Mouse (Mus musculus) hematopoietic stem cell, adult 5-6 weeks (primary cell): Measurements from ENCODE around the gene Gart. TPM values are rescaled to one million over a fixed set of nuclear protein-coding genes. Genes with fewer than 3 reads are reported as not detected.

ENCODE experiments used
- ATAC-seq, 2 experiments: fragments of 125-278 bp in 1 of 2; replicated peaks in 1 of 2; 2 replicates each; pipeline ENCODE4 v1.8.0; 2016 to 2017; ENCODE audit warnings: inconsistent platforms in 2 of 2, mild to moderate bottlenecking in 2 of 2, moderate number of reproducible peaks in 2 of 2, low read depth in 1 of 2, moderate TSS enrichment in 1 of 2; ENCODE audit not compliant: low FRiP score in 2 of 2, poor library complexity in 2 of 2, severe bottlenecking in 2 of 2, insufficient read depth in 1 of 2, low TSS enrichment in 1 of 2
- total RNA-seq: library from RNA; stranded (forward); fragments of 172-1452, 232-1000 nt; gene quantifications from 2 replicates; pipeline ENCODE4 v1.2.3, GENCODE M21; 2017

Gart gene
- total RNA-seq: 193 and 440 TPM in 2 replicates

- peak; percentile 70 to 84 for ATAC-seq
Measured at GRCm38 (mm10) chr16:91646681-91647419, at the start of gene Gart. Gene Gart (minus strand): TSS chr16:91646952.

- ATAC-seq: peak in 1 of 2 experiments; percentile 49; a peak in 3 of 4 replicates
Measured at GRCm38 (mm10) chr16:91695108-91695755, 48.5 kb upstream of the Gart start.

DNA sequence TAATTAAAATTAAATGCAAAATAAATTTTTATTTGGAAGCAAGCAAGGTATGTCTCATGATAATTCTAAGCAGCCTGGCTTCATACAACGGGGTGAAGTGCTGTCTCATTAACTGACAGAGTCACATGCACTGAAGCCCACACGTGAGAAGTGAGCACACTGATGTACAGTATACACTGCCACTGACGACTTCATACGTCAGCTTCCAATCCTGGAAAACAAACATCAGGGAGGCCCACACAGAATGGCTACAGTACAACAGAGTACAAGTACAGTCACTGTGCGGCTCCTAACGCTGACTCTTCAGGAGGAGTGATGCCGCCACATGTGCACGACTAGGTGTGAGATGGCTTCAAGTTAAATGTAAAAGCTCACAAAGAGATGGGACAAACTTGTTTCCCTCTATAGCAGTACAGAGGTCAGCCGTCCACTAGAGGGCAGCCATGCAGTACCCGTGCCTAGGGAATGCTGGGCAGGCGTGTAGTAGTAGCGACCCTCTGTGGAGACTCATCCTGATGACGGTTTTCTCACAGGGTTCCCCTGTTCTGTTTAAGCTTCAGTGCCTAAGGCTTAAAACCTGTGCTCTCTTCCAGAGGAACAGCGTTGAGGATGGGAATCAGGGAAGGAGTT is 47.8 kb upstream of the Gart start:
- peak; percentile 88 to 92 for ATAC-seq

DNA sequence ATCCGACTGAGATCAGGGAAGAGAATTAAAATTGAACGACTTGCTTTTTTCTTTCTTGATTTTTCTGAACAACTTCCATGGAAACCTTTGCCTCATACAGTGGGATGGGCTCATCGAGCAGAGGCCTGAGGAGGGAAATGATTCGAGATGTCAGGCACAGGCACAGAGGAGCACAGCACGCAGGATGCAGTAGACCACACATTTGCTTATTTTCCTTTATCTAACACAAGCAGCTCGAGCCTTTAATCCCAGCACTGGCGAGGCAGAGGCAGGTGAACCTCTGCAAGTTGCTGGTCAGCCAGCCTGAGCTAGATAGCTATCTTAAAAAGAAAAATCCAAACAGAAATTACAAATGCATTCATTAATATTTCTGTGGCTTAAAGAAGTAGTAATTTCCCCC is 43.0 kb upstream of the Gart start:
- no peak for ATAC-seq

- peak; percentile 77 to 83 for ATAC-seq
Measured at GRCm38 (mm10) chr16:91688619-91689334, 42.0 kb upstream of the Gart start, which contains the start of gene Donson. Gene Donson (minus strand): TSS chr16:91688770.

- no peak for ATAC-seq
Measured at GRCm38 (mm10) chr16:91688023-91688618, 41.4 kb upstream of the Gart start.

DNA sequence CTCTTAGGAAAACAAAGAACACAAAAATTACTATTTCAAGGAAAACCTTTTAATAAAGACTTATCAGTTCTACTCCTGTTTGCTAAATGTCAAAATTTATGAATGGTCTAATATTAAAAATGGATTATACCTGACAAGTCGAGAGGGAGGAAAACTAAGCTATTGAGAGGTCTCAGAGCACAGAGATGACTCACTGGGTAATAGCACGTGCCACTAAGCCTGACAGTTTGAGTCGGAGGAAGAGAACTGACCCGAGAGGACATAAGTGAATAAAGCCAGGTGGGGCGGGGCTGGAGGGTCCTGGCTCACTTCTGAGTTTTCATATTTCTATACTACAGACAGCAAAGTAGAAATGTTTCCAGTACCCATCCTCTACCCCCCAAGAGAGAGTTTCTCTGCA is 39.6 kb upstream of the Gart start:
- ATAC-seq: no peak

DNA sequence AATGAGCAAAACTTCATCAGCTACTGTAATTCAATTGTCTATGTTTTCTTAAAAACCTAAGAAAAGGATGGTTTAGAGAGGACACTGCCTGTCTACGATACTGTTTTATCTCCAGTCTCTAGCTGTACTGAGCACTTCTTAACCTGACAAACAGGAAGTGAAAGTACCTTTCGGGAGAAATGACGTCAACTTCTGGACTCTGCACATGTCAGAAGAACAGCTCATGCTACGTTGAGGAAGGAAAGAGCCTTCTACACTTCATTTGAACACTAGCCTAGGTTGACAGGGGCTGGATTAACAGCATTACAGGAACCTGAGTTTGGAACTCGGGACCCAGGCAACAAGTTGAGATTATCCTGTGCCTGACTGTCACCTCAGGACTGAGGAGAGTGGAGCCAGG is 38.8 kb upstream of the Gart start:
- ATAC-seq: peak; percentile 8 to 44; a peak in 1 of 4 replicates

DNA sequence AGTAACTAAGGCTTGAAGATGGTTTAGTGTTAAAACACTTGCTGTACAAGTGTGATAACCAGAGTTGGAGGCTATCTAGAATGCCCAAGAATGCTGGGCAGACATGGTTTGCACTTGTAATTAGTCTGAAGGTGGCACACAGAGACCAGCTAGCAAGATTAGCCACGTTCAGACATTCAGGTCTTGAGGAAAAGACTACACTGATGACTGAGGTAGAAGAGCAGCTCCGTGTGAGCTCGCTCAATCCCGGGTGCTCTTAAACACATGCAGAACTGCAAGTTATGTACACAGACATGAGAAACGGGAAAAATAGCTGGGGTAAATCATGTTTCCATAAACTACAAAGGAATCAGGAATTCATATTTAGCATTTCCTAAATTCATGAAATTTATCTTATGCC is 33.9 kb upstream of the Gart start:
- no peak for ATAC-seq

DNA sequence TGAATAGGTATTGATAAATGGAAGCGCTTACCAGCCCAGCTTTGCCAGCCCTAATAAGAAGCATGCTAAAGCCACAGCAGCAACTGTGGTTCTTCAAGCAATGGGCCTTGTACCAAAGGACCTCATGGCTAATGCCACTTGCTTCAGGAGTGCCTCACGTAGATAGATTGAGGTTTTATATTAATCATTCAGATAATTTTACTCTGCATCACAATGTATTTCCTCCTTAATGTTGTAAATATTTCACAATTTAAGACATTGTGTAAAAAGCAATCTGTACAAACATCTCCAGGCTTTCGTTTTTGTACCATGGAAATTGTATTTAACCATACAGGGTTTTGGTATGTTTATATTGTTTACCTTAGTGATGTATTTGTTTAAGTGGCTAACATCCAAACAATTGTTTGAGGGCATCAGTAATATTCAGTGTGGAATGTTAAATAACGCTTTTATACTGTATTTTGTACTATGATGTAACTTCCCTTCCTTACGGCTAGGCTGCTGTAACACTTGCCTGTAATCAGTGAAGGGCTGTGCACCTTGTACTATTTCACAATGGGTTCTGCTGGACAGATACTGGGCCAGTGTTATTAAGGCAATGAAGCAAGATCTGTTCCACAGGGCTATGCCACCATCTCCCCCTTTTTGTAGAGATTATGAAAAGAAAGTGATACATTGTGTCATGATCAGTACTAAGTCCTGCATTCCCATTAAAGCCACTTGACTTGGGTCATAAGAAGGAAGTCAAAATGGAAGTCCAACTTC is 31.6 kb upstream of the Gart start:
- ATAC-seq: peak in 1 of 2 experiments; percentile 79; a peak in 2 of 4 replicates

DNA sequence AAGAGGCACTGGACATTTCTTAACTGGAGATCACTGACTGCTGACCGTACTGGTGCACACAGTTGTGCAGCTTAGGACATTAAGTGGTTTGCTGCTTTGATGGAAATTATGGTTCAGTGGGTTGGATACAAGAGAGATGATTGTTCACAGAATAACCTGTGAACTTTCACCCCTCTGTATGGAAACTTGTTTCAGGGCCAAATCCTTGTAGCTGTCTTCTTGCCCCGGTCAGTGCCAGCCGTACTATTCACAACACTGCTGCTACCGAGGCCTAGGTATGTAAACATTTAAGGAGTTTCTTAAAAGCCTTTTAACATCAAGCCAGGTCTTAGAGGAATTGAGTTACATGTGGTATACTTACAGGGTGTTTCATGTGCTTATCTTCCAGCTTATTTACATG is 27.7 kb upstream of the Gart start:
- ATAC-seq: no peak

GRCm38 (mm10) chr16:91663795-91664194 is 17.0 kb upstream of the Gart start:
- no peak for ATAC-seq

DNA sequence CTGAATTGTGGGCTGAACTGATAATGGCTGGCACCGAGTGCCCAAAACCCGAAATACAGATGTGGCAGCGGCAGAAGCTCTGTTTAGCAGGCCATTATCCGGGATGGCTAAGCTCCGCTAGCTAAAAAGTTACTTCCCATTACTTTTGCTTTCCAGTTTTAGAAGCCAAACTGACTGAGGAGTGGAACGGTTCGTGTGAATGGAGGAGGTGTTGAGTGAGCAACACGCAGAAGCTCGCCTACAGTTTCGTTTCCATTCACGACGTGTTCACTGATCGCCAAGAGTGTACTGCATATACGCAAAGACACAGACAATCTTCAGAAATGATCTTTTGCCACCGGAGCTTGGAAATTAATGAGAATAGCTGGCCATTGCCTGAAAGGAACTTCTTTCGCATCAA is 15.6 kb upstream of the Gart start:
- no peak for ATAC-seq

GRCm38 (mm10) chr16:91661397-91661796 is 14.6 kb upstream of the Gart start:
- ATAC-seq: no peak

- no peak for ATAC-seq
Measured at GRCm38 (mm10) chr16:91659798-91660197, 13.0 kb upstream of the Gart start.

DNA sequence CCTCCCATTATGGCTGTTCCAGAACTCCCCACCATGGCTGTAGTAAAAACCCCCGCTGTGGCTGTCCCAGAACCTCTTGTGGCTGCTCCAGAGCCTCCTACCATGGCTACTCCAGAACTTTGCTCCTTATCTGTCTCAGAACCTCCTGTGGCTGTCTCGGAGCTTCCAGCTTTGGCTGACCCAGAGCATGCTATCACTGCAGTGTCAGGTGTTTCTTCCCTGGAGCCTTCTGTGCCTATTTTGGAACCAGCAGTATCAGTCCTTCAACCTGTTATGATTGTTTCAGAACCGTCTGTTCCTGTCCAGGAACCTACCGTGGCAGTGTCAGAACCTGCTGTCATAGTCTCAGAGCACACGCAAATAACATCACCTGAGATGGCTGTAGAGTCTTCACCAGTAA is 11.7 kb upstream of the Gart start:
- 0 out of 4 replicates have a peak, but pooled peaks of 1 of the 2 experiments have one; percentile 27 for ATAC-seq

DNA sequence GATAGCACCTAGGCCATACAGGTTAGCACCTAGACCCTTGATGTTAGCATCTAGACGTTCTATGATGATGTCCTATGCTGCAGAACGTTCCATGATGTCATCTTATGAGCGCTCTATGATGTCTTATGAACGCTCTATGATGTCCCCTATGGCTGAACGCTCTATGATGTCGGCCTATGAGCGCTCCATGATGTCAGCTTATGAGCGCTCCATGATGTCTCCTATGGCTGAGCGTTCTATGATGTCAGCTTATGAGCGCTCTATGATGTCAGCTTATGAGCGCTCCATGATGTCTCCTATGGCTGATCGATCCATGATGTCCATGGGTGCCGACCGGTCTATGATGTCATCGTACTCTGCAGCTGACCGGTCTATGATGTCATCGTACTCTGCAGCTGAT is 10.5 kb upstream of the Gart start:
- no peak for ATAC-seq
